Mouse (Mus musculus) heart, adult 2 months (tissue): ENCODE data around the gene Thsd7a.

Source experiments
- CTCF ChIP-seq: fragments of 200-600 bp; IDR thresholded peaks from 2 replicates; pipeline ENCODE4 v1.8.1; 2022; ENCODE audit warnings: antibody characterized with exemption, mild to moderate bottlenecking, moderate library complexity
- EP300 ChIP-seq: fragments of 200-500 bp; IDR thresholded peaks from 2 replicates; pipeline ENCODE4 v1.6.1; 2011; ENCODE audit warnings: low read depth, low read length, control low read depth; ENCODE audit not compliant: insufficient read depth
- POLR2A ChIP-seq: fragments of 200-500 bp; IDR thresholded peaks from 2 replicates; pipeline ENCODE4 v1.6.1; 2011; ENCODE audit warnings: mild to moderate bottlenecking, low read depth, low read length, control low read depth; ENCODE audit not compliant: insufficient read depth

- no peak for TF ChIP-seq CTCF
- TF ChIP-seq POLR2A = no peak
- no peak for TF ChIP-seq EP300
These were observed 390.5 kb downstream of the Thsd7a start for GRCm38 (mm10) chr6:12358737-12359136.
